Mouse (Mus musculus): ENCODE results near the gene Plekhh2. TPM values are rescaled to one million over a fixed set of nuclear protein-coding genes. Genes with fewer than 3 reads are reported as not detected.

Plekhh2 gene
- total and polyA plus RNA-seq, 3 experiments: 0.04 TPM; not detected in 2

DNA sequence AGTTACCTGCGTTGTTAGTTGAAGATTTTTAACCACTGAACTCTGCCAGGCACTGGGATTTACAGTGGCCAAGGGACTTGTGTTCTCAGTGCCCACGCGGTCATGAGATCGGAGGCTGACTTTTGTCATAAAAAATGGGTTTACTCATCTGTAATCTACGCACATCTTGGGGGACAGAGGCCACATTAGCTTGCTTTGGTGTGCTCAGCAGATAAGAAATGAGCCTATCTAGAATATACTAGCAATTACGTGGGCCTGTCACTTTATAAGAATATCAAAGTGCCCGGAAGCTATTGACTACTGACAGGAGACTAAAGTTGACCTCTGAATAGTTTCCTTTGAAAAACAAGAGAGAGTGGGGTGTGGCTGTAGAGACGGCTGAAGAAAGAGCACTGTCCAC lies 147.3 kb downstream of the Plekhh2 start (continued):
- TF ChIP-seq MEF2A (IDR thresholded peaks at IDR 0.05; ENCODE audit: extremely low read depth, insufficient replicate concordance, low read depth, low read length, poor library complexity, severe bottlenecking) (no peak), TAL1 (IDR thresholded peaks at IDR 0.05; ENCODE audit: low read length) (no peak), MYC (IDR thresholded peaks at IDR 0.05; ENCODE audit: low read depth, low read length) (no peak), CHD2 (IDR thresholded peaks at IDR 0.05; ENCODE audit: low read length) (no peak)

DNA sequence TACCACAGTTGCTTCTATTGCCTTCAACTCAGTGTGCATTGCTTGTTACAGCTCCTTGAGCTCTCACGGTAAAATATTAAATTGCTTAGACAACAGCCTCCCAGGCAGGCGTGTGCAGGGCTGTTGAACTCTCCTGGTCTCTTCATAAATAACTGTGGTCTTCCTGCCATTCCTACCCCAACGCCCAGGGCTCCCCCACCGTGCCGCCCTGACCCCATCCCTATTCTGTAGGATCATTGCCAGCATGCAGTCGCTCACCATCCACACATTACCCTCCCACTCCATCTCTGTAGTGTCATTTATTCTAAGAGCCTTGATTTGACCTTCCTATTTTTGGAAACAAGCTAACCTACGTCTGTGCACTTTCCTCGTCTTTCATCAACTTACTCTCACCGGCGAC lies 153.4 kb downstream of the Plekhh2 start:
- no peaks in the 10 kb centered on the region for H3K4me1 ChIP-seq (ENCODE audit: control insufficient read depth in 1 of 2, insufficient read depth in 2 of 2, low read length in 2 of 2)
- no peaks in the 10 kb centered on the region for H3K79me2 ChIP-seq (ENCODE audit: control insufficient read depth, insufficient read depth, low read length, poor library complexity)
- H3K9me3 ChIP-seq (replicated peaks; ENCODE audit: insufficient read depth, low read length): no peaks in the 10 kb centered on the region
- no peaks in the 10 kb centered on the region for H3K36me3 ChIP-seq (ENCODE audit: control insufficient read depth in 1 of 2, insufficient read depth in 2 of 2, low read length in 2 of 2)
- no peak overlapping the region for H3K9ac ChIP-seq (ENCODE audit: control insufficient read depth, low read depth, low read length, poor library complexity, severe bottlenecking)
- no peak overlapping the region for H3K27ac ChIP-seq (ENCODE audit: control insufficient read depth, low read depth, low read length)
- H3K4me3 ChIP-seq (ENCODE audit: control insufficient read depth in 1 of 2, insufficient read depth in 1 of 2, low read depth in 2 of 2, low read length in 2 of 2): no peak overlapping the region
- no peak for DNase-seq (ENCODE audit: low read depth, low spot score)
- TF ChIP-seq POLR2AphosphoS5 (IDR thresholded peaks at IDR 0.05; ENCODE audit: borderline replicate concordance, low read depth, low read length): no peak
- no peaks in the 10 kb centered on the region for H3K27me3 ChIP-seq (ENCODE audit: control insufficient read depth in 1 of 2, insufficient read depth in 2 of 2, low read length in 2 of 2)

DNA sequence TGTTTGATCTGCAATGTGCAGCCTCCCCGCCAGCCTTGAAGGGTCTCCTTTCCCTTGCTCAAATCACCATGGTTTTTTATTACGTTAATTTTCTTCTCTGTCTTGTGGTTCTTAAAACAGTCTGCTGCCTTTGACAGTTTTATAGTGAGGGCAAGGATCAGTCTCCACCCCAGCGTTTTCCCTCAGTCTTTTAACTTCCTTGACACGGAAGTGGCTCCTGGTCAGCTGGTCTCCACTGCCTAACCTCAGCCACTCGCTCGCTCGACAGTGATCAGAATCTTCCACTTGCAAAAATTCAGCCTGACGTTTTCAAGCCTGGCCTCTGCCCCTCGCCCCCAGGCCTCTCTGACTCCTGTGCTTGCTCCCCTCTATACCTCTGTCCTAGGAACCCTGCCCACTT lies 154.0 kb downstream of the Plekhh2 start:
- H3K9ac ChIP-seq (ENCODE audit: control insufficient read depth, low read depth, low read length, poor library complexity, severe bottlenecking): no peak overlapping the region
- no peaks in the 10 kb centered on the region for H3K36me3 ChIP-seq (ENCODE audit: control insufficient read depth in 1 of 2, insufficient read depth in 2 of 2, low read length in 2 of 2)
- H3K27ac ChIP-seq (ENCODE audit: control insufficient read depth, low read depth, low read length): no peak overlapping the region
- no peaks in the 10 kb centered on the region for H3K27me3 ChIP-seq (ENCODE audit: control insufficient read depth in 1 of 2, insufficient read depth in 2 of 2, low read length in 2 of 2)
- H3K79me2 ChIP-seq (ENCODE audit: control insufficient read depth, insufficient read depth, low read length, poor library complexity): no peaks in the 10 kb centered on the region
- no peak overlapping the region for H3K4me3 ChIP-seq (ENCODE audit: control insufficient read depth in 1 of 2, insufficient read depth in 1 of 2, low read depth in 2 of 2, low read length in 2 of 2)
- H3K9me3 ChIP-seq (replicated peaks; ENCODE audit: insufficient read depth, low read length): no peaks in the 10 kb centered on the region
- no peaks in the 10 kb centered on the region for H3K4me1 ChIP-seq (ENCODE audit: control insufficient read depth in 1 of 2, insufficient read depth in 2 of 2, low read length in 2 of 2)
- DNase-seq (ENCODE audit: low read depth, low spot score): no peak
- no peak for TF ChIP-seq MYC (IDR thresholded peaks at IDR 0.05; ENCODE audit: low read depth, low read length)
- no peak for TF ChIP-seq GABPA (IDR thresholded peaks at IDR 0.05; ENCODE audit: low read depth, low read length)
- TF ChIP-seq POLR2AphosphoS2 (IDR thresholded peaks at IDR 0.05; ENCODE audit: low read length): no peak
- no peak for TF ChIP-seq ETS1 (IDR thresholded peaks at IDR 0.05; ENCODE audit: low read depth, low read length)
- TF ChIP-seq ZMIZ1 (IDR thresholded peaks at IDR 0.05; ENCODE audit: low read depth, low read length): no peak
- no peak for TF ChIP-seq EP300 (IDR thresholded peaks at IDR 0.05; ENCODE audit: low read depth in 1 of 2, low read length in 2 of 2)
- TF ChIP-seq E2F4 (IDR thresholded peaks at IDR 0.05; ENCODE audit: borderline replicate concordance, low read depth, low read length): no peak
- TF ChIP-seq JUND (IDR thresholded peaks at IDR 0.05; ENCODE audit: low read depth, low read length): no peak
- TF ChIP-seq MAX (IDR thresholded peaks at IDR 0.05; ENCODE audit: low read length): no peak
- no peak for TF ChIP-seq POLR2A (IDR thresholded peaks at IDR 0.05; ENCODE audit: control insufficient read depth in 1 of 2, insufficient read depth in 1 of 2, low read depth in 1 of 2, low read length in 2 of 2, poor library complexity in 1 of 2)
- no peak for TF ChIP-seq CTCF (IDR thresholded peaks at IDR 0.05 in 2 of 3, conservative IDR thresholded peaks at IDR 0.05 in 1 of 3; ENCODE audit: control insufficient read depth in 1 of 3, insufficient read depth in 1 of 3, low read depth in 2 of 3, low read length in 3 of 3, poor library complexity in 1 of 3, severe bottlenecking in 1 of 3)

Data from MEL (cell line).